Mouse (Mus musculus): ENCODE measurements around the gene Gm10334.
"Not testable (repeated sequence)": the region's sequence is repeated elsewhere in the genome, so short reads cannot be mapped to it uniquely, and the experiment has no call there.

The Gm10334 gene

GRCm38 (mm10) chr6:41446045-41446444 is at the start of gene Gm10334:
Gene Gm10334 (minus strand): TSS chr6:41446145.
- DNase-seq (ENCODE audit: low spot score in 2 of 2): not testable (repeated sequence)

DNA sequence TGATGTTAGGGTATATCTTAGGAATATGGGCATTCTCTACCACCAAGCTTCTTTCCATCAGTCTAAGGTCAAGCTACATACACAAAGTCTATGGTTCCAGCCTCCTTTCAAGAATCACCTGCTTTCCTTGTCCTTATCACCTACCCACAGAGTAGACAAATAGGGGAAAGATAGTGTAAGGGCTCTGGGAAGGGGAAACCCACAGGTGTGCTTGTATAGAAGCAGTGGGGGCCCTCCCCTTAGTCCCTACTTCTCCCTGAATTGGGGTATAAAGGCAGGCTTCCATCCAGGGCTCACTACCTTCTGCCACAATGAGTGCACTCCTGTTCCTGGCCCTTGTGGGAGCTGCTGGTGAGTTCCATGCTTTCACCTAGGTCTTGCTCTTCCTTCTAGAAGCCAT is 12.7 kb upstream of the Gm10334 start, which contains the start of gene Prss1:
Prss1 (plus strand) TSS at position 301 of the 400 bp plus-strand sequence.
- not testable (repeated sequence) for DNase-seq (ENCODE audit: low spot score in 2 of 2)

GRCm38 (mm10) chr6:41442261-41442660 is 3.7 kb downstream of the Gm10334 start:
- DNase-seq (ENCODE audit: low spot score in 2 of 2): not testable (repeated sequence)
